Comparison of ENCODE assay signal across 8 mouse cellular contexts in the genomic region with DNA sequence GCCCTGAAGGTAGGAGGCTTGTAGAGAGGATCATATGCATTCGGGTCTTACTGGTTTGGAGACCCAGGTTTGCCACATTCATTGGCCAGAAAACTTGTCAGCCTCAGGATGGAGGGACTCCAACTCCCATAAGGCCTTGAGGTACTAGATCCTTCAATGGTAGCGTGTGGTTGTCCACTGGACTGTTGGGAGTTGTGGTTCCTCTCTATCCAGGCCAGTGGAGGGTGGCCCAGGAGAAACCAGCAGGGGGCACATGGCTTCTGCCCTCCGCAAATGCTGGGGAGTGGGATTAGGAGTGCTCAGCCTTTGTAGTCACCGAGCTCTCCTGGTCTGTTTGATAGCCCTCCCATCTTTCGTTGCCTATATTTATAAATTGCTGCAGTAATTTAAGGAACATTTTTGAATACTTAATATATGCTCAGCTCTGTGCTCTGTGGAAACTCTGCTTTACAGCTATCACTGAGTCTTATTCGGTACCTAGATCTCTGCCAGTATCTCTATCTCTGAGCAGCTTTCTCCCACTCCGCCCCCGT. TPM values are rescaled to one million over a fixed set of nuclear protein-coding genes. Genes with fewer than 3 reads are reported as not detected.
DNase-seq lines count a peak whose midpoint lies in the region; ATAC-seq and TF ChIP-seq lines count a peak whose summit lies in the region.

No protein-coding gene starts in this region.

- no peaks in the 10 kb centered on the region for H3K9me3 ChIP-seq in hindbrain, embryonic 10.5 days
- H3K9me3 ChIP-seq in lung, postnatal 0 days (ENCODE audit: low read length): no peaks in the 10 kb centered on the region

- H3K27me3 ChIP-seq in hindbrain, embryonic 10.5 days (ENCODE audit: insufficient read depth, poor library complexity, severe bottlenecking): no peaks in the 10 kb centered on the region
- no peaks in the 10 kb centered on the region for H3K27me3 ChIP-seq in lung, postnatal 0 days (replicated peaks; ENCODE audit: insufficient read depth, low read length)
- no peaks in the 10 kb centered on the region for H3K27me3 ChIP-seq in thymus, adult 2 months (ENCODE audit: control insufficient read depth, insufficient read depth, low read length)

- ATAC-seq in lung, postnatal 0 days: peak; percentile 90

- H3K4me2 ChIP-seq in lung, postnatal 0 days (replicated peaks; ENCODE audit: low read depth, low read length): peak overlapping the region; percentile 73

- DNase-seq in Muller cell, postnatal 12 days (ENCODE audit: inconsistent ontology term): peak; percentile 85
- DNase-seq in cerebellum, adult 8-10 months: peak; percentile 81
- DNase-seq in forelimb bud, embryonic 11.5 days (ENCODE audit: low read depth, low spot score): peak; percentile 86
- DNase-seq in hindbrain, embryonic 10.5 days (ENCODE audit: low spot score): peak; percentile 86
- DNase-seq in layer of hippocampus, postnatal 10 days (ENCODE audit: low spot score in 2 of 2): peak; percentile 79 to 81
- DNase-seq in lung, postnatal 0 days (ENCODE audit: low spot score): peak; percentile 93
- DNase-seq in ovary, postnatal 10 days (ENCODE audit: low spot score): peak; percentile 35
- DNase-seq in thymus, adult 2 months: peak; percentile 71

- TF ChIP-seq CTCF in lung, postnatal 0 days (IDR thresholded peaks at IDR 0.05): peak; percentile 72
- peak; percentile 62; the same call in 1 of the 2 replicates for TF ChIP-seq CTCF in thymus, adult 2 months (IDR thresholded peaks at IDR 0.05; ENCODE audit: borderline replicate concordance, control insufficient read depth, extremely low read depth, insufficient read depth, low read length, poor library complexity)

- H3K9ac ChIP-seq in lung, postnatal 0 days (replicated peaks; ENCODE audit: low read depth): no peak overlapping the region

- TF ChIP-seq EP300 in lung, postnatal 0 days (IDR thresholded peaks at IDR 0.05): no peak

- TF ChIP-seq POLR2A in thymus, adult 2 months (IDR thresholded peaks at IDR 0.05; ENCODE audit: control insufficient read depth, extremely low read depth, insufficient read depth, low read length, poor library complexity): no peak

- peak overlapping the region; percentile 74 for H3K4me3 ChIP-seq in hindbrain, embryonic 10.5 days
- peak overlapping the region; percentile 41 for H3K4me3 ChIP-seq in lung, postnatal 0 days (ENCODE audit: low read depth, low read length)
- peak overlapping the region; percentile 42 for H3K4me3 ChIP-seq in thymus, adult 2 months (ENCODE audit: control insufficient read depth, insufficient read depth, low read length)

- WGBS in hindbrain, embryonic 10.5 days: 2% methylated on average over 8 of the region's 8 CpGs
- WGBS in lung, postnatal 0 days: 3% methylated on average over 8 of the region's 8 CpGs
- WGBS in thymus, adult 2 months: 1% methylated on average over 8 of the region's 8 CpGs

- H3K4me1 ChIP-seq in hindbrain, embryonic 10.5 days (replicated peaks): peaks cover 89% of the 10 kb centered on the region
- peaks cover 6% of the 10 kb centered on the region; the same call in 1 of the 2 replicates for H3K4me1 ChIP-seq in lung, postnatal 0 days (ENCODE audit: insufficient read depth, low read depth, low read length)
- peaks cover 46% of the 10 kb centered on the region for H3K4me1 ChIP-seq in thymus, adult 2 months (replicated peaks; ENCODE audit: control insufficient read depth, insufficient read depth, low read length)

- H3K27ac ChIP-seq in hindbrain, embryonic 10.5 days: peak overlapping the region; percentile 96
- peak overlapping the region; percentile 2; the same call in 1 of the 2 replicates for H3K27ac ChIP-seq in lung, postnatal 0 days (ENCODE audit: low read length)
- H3K27ac ChIP-seq in thymus, adult 2 months (ENCODE audit: control insufficient read depth, insufficient read depth, low read length): peak overlapping the region; percentile 84

- no peaks in the 10 kb centered on the region for H3K36me3 ChIP-seq in hindbrain, embryonic 10.5 days
- H3K36me3 ChIP-seq in lung, postnatal 0 days (ENCODE audit: insufficient read depth, low read length): no peaks in the 10 kb centered on the region
- no peaks in the 10 kb centered on the region for H3K36me3 ChIP-seq in thymus, adult 2 months (ENCODE audit: control insufficient read depth, insufficient read depth, low read length)

RNA-seq across cellular contexts. Expression of a gene that starts 4.1 kb away (rescaled TPM):
- polyA plus RNA-seq in hindbrain, embryonic 10.5 days (2016; fragmentation: Nextera tagmentation; extraction: Ambion mirVana): 16.4 and 19.9 TPM in 2 replicates
- 100 to 1,000 TPM; 705 to 717 TPM for total RNA-seq in layer of hippocampus, postnatal 10 days (2021)
- polyA plus RNA-seq in lung, postnatal 0 days (2015; fragmentation: Nextera tagmentation; extraction: Ambion mirVana): 2.0 and 2.1 TPM in 2 replicates
- 71.7 and 72.1 TPM in 2 replicates for polyA plus RNA-seq in thymus, adult 2 months (2012; rRNA removed)

RNA-seq across cellular contexts. Expression of a gene that starts 5.6 kb away (rescaled TPM):
- 44.9 and 51.7 TPM in 2 replicates for polyA plus RNA-seq in hindbrain, embryonic 10.5 days (2016; fragmentation: Nextera tagmentation; extraction: Ambion mirVana)
- 10 to 100 TPM; 55.7 to 57.6 TPM for total RNA-seq in layer of hippocampus, postnatal 10 days (2021)
- 92.0 and 95.2 TPM in 2 replicates for polyA plus RNA-seq in lung, postnatal 0 days (2015; fragmentation: Nextera tagmentation; extraction: Ambion mirVana)
- polyA plus RNA-seq in thymus, adult 2 months (2012; rRNA removed): 88.5 and 110 TPM in 2 replicates

RNA-seq across cellular contexts. Expression of a gene that starts 20.4 kb away (rescaled TPM):
- 50.3 and 51.8 TPM in 2 replicates for polyA plus RNA-seq in hindbrain, embryonic 10.5 days (2016; fragmentation: Nextera tagmentation; extraction: Ambion mirVana)
- total RNA-seq in layer of hippocampus, postnatal 10 days (2021): 10 to 100 TPM; 26.1 to 38.9 TPM
- polyA plus RNA-seq in lung, postnatal 0 days (2015; fragmentation: Nextera tagmentation; extraction: Ambion mirVana): 14.6 and 15.1 TPM in 2 replicates
- polyA plus RNA-seq in thymus, adult 2 months (2012; rRNA removed): 52.4 and 55.7 TPM in 2 replicates

RNA-seq across cellular contexts. Expression of a gene that starts 25.2 kb away (rescaled TPM):
- 93.7 and 98.1 TPM in 2 replicates for polyA plus RNA-seq in hindbrain, embryonic 10.5 days (2016; fragmentation: Nextera tagmentation; extraction: Ambion mirVana)
- total RNA-seq in layer of hippocampus, postnatal 10 days (2021): 10 to 100 TPM; 40.1 to 43.7 TPM
- 57.5 and 61.3 TPM in 2 replicates for polyA plus RNA-seq in lung, postnatal 0 days (2015; fragmentation: Nextera tagmentation; extraction: Ambion mirVana)
- polyA plus RNA-seq in thymus, adult 2 months (2012; rRNA removed): 36.5 and 43.4 TPM in 2 replicates

RNA-seq across cellular contexts. Expression of a gene that starts 29.9 kb away (rescaled TPM):
- polyA plus RNA-seq in hindbrain, embryonic 10.5 days (2016; fragmentation: Nextera tagmentation; extraction: Ambion mirVana): 421 and 580 TPM in 2 replicates
- 100 to 1,000 TPM; 256 to 267 TPM for total RNA-seq in layer of hippocampus, postnatal 10 days (2021)
- polyA plus RNA-seq in lung, postnatal 0 days (2015; fragmentation: Nextera tagmentation; extraction: Ambion mirVana): 624 and 645 TPM in 2 replicates
- 270 and 395 TPM in 2 replicates for polyA plus RNA-seq in thymus, adult 2 months (2012; rRNA removed)

Comparison
In these comparisons a context has a peak if more than half of its experiments do, and no peak if none do; other contexts are left out.
1. Peak in every context shown above with its lines: DNase-seq, ATAC-seq, H3K4me3 ChIP-seq and H3K27ac ChIP-seq.
2. DNase-seq: peak in every context shown above with its lines; median percentile 93 in lung, postnatal 0 days; 86 in forelimb bud, embryonic 11.5 days; 86 in hindbrain, embryonic 10.5 days; 85 in Muller cell, postnatal 12 days; 81 in cerebellum, adult 8-10 months; 80 in layer of hippocampus, postnatal 10 days; 71 in thymus, adult 2 months; 35 in ovary, postnatal 10 days.
3. H3K27ac ChIP-seq: peak in every context shown above with its lines; median percentile 96 in hindbrain, embryonic 10.5 days; 84 in thymus, adult 2 months; 2 in lung, postnatal 0 days.